Mouse (Mus musculus) ES-E14 (cell line): Measurements from ENCODE around the gene Macrod1.

Experiments
- CHD2 ChIP-seq: IDR thresholded peaks from 2 replicates; pipeline ENCODE4 v1.6.1; 2014; ENCODE audit warnings: mild to moderate bottlenecking, low read depth, low read length, inconsistent platforms
- HCFC1 ChIP-seq: IDR thresholded peaks from 2 replicates; pipeline ENCODE4 v1.6.1; 2012; ENCODE audit warnings: low read length, inconsistent platforms, borderline replicate concordance; ENCODE audit not compliant: insufficient read depth
- MAFK ChIP-seq: IDR thresholded peaks from 2 replicates; pipeline ENCODE4 v1.6.1; 2014; ENCODE audit warnings: mild to moderate bottlenecking, low read depth, low read length, inconsistent platforms; ENCODE audit not compliant: insufficient read depth
- ZC3H11A ChIP-seq: IDR thresholded peaks from 2 replicates; pipeline ENCODE4 v1.6.1; 2012; ENCODE audit warnings: low read depth, mild to moderate bottlenecking, inconsistent platforms, low read length, borderline replicate concordance
- ZNF384 ChIP-seq: IDR thresholded peaks from 2 replicates; pipeline ENCODE4 v1.6.1; 2012; ENCODE audit warnings: low read depth, low read length, inconsistent platforms

- no peak for TF ChIP-seq MAFK
- TF ChIP-seq ZNF384: no peak
- TF ChIP-seq HCFC1: no peak
- TF ChIP-seq ZC3H11A: 0 out of 2 replicates have a peak, but pooled peaks have one; percentile 14
- no peak for TF ChIP-seq CHD2
Observed at GRCm38 (mm10) chr19:7020224-7020641, 36.4 kb upstream of the Macrod1 start.
